Mouse (Mus musculus) spleen, adult 18-20 months (tissue): ENCODE data around the gene Nr1i3.
A peak's percentile ranks its signal among the peaks of the same experiment; 100 is the strongest.

ENCODE experiments used
- DNase-seq, 2 experiments: peaks; one replicate each; pipeline ENCODE4 v3.0.0; 2022; ENCODE audit warnings: mixed read lengths in 2 of 2

The Nr1i3 gene

DNA sequence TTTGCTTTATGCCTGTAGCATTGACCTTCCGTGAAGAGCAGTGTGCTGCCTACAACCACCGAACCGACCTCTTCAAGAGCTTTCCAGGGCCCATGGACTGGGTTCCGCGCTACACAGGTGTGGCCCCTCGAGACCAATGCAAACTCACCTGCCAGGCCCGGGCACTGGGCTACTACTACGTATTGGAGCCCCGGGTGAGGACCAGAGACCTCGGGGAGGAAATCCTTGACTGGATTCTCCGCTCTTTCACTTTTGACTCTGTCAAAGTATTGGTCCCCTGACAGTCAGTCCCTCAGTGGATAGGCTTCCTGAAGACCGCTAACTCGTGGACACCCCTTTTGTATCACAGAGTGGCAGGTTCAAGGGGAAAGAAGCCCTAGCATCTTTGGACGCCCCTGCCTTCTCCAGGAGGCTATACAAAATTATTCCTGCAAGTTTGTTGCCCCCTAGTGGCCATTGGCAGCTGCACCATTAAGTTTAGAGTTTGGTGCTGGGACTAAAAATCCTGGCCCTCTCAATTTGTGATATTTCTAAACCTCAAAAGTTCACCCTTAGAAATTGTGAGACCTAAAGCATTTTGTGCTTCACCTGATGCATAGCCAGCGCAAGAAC, 43.3 kb downstream of the Nr1i3 start:
- peak in 1 of 2 experiments; percentile 56 for DNase-seq

DNA sequence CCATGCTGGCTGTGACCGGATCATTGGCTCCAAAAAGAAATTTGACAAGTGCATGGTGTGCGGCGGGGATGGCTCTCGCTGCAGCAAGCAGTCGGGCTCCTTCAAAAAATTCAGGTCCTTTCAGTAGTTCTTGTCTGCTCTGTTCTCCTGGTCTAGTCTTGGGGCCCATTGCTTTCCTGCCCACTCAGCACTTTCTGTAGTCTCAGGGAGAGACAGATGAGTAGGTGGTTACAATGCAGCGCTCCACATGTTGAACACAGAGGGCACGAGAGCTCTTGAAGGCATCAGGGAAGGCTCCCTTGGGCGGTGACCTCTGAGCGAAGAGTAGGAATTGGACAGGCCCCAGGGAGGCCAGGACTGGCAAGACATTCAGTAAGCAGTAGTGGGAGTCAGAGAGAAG, 44.0 kb downstream of the Nr1i3 start:
- DNase-seq: no peak

DNA sequence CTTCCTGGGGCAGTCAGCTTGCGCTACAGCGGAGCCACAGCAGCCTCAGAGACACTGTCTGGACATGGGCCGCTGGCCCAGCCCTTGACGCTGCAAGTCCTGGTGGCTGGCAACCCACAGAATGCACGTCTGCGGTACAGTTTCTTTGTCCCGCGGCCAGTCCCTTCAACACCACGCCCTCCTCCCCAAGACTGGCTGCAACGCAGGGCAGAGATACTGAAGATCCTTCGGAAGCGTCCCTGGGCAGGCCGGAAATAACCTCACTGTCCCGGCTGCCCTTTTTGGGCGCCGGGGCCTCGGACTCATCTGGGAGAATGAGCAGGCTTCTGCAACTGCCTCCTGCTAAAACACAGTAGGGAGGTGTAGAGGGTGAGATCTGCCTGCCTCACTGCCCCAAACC, 45.2 kb downstream of the Nr1i3 start:
- DNase-seq: no peak

DNA sequence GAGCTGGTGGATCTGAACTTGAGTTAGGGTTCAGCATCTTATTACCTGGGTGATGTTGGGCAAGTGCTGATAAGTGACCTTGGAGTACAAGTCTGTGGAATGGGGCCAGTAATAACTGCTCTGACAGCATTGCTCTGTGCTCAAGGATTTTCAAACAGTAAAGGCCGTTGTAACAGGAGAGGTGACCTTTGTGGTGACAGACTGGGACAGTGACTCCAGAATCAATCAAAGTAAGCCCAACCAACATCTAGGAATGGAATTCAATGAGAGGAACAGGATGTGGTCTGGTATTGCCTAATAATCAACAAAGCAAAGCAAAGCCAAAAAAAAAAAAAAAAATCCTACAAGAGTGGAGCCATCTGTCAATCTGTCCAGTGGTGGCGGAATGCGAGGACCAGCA, 46.5 kb downstream of the Nr1i3 start:
- DNase-seq: no peak

DNA sequence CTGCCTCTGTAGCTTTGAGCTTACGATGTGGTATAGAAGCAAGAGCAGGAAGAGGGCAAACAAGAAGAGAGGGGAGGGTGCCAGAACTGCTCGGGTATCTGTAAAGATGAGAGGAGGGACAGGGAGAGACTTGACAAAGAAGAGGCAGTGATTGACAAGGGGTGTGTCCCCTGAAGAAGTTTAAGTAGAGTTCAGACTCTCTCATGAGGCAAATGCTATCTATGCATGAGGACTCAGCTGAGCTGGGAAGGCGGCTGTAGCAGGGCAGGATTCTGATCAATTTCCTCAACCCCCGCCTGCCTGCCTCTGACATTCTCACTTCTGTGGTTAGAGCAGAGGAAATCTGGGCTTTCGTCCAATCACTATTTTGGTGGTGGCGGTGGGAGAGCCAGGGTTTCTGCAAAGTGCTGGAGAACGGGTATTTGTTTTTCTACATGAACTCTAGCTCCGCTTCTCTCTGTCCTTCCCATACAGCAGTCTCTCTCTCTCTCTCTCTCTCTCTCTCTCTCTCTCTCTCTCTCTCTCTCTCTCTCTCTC, 48.9 kb downstream of the Nr1i3 start:
- DNase-seq: no peak

DNA sequence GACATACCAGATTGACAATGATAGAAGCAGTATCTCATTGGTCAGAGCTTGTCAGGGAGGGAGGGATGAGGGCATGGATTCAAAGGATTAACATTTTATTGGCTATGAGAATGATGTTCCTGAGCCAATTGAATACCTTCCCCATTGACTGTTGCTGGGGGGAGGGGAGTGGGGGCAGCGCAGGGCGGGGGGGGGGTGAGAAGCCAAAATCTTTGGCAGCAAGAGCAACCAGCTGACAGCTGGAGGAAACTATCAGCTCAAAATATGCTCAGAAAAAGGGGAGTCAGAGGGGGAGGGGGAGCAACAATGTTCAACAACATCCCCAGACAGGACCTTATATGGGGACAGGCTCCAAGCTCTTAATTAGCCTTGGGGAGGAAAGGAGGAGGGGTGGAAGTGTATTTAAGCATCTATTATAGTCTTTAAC, 49.4 kb downstream of the Nr1i3 start:
- DNase-seq: no peak

DNA sequence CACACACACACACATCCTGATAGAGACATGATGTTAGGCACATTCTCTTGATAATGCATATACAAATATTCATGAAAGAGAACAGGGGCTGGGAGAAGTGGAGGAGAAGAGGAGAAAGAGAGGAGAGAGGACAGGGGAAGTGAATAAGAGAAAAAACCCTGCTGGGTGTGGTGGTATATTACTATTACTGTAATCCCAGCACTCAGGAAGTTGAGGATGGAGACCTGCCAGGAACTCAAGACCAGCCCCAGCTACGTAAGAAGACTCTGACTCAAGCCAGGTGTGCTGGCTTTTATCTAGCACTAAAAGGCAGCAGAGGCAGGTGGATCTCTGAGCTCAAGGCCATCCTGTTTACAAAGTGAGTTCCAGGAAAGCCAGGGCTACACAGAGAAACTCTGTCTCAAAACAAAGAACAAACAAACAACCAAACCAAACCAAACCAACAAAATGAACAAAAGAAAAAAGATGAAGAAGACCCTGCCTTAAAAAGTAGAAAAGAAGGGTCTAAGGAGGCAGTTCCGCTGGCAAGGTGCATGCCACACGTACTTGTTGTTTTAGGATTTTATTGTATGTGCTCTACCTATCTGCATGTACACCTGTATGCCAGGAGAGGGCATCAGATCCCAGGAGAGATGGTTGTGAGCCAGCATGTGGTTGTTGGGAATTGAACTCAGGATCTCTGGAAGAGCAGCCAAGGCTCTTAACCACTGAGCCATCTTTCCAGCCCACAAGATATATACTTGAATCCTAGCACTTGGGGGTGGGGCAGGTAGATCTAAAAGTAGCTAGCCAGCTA, 50.1 kb downstream of the Nr1i3 start:
- no peak for DNase-seq

DNA sequence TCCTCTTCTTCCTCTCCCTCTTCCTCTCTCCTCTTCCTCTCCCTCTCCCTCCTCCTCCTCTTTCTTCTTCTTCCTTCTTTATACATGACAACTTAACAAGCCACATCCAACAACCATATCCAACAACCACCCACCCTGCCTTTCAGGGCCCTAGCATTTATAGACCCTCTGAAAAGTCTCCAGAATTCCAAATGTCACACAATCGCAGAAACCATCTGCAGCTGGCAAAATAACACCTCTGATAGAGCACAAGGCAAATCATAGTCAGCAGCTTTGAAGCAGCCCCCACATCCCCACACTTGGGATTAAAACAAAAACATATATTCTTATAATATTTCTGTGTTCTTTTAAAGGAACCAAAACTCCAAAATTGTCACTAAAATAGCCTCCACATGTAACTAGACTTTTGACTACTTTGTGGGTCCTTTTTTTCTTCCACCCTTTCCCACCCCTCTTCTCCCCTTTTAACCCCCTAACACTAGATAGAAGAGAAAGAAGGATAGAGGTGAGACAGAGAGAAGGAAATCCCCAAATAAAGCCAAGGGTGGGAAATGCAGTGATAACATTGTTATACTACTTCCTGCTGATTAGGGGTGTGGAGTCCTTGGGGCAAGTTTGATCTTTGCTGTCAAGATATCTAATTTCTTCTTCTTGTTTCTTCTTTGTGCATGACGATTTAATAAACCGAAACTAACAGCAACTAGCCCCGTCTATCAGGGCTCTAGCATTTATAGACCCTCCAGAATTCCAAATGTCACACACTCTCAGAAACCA, 52.4 kb downstream of the Nr1i3 start:
- DNase-seq: no peak

DNA sequence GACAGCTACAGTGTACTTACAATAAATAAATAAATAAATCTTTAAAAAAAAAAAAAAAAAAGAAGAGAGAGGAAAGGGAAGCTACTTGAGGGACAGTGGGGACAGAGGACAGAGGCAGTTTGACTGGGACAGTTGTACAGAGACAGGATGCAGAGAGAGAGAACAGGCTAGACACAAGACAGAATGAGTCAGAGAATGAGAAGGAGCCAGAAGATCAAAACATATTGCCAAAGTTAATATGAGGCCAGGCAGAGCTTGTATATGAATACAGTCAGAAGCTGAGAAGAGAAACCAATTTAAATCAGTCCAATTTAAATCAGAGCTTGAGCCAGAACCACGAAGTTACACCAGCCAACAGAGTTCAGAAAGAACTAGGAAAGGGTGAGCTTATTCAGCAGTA, 54.6 kb downstream of the Nr1i3 start:
- DNase-seq: no peak

DNA sequence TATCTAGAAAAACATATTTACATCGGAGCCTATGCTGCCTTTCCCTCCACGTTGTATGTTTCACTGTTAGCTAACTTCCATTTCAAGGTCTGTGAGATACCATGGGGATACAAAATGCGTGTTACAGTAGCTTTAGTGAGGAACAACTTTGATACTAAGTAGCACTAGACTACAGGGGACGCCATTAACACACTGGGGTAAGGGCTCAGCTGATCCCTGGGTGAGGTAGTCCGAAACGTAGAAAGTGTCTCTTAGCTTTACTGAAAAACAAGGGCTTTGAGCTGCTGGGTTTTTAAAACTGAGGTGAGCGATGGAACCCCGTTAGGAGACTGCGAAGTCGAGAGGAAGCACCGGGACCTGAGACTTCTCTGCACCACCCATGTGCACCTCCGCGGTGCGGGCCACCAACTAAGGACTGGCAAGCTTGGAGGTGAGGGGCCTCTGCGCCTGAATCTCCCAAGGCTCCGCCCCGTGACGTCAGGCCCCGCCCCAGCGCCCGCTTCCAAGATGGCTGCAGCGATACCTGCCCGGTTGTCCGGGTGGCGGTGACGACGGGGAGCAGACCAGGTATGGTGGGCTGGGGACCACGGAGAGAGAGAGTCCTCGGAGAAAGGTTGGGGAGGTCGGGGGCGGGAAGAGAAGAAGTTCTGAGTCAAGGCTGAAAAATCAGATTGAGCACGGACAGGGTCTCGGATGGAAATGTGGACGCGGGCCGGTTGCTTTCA, 56.2 kb downstream of the Nr1i3 start, which contains the start of gene B4galt3:
TSS of gene B4galt3 (plus strand) at position 481 of the 725 bp plus-strand sequence.
- DNase-seq: peak; percentile 94 to 99
